Mouse (Mus musculus): ENCODE results near the gene Syne1. TPM values are rescaled to one million over a fixed set of nuclear protein-coding genes. Genes with fewer than 3 reads are reported as not detected.
A peak's percentile ranks its signal among the peaks of the same experiment; 100 is the strongest.

The Syne1 gene
- total and polyA plus RNA-seq, 3 experiments: 29.0 to 66.6 (median 53.6) TPM

DNA sequence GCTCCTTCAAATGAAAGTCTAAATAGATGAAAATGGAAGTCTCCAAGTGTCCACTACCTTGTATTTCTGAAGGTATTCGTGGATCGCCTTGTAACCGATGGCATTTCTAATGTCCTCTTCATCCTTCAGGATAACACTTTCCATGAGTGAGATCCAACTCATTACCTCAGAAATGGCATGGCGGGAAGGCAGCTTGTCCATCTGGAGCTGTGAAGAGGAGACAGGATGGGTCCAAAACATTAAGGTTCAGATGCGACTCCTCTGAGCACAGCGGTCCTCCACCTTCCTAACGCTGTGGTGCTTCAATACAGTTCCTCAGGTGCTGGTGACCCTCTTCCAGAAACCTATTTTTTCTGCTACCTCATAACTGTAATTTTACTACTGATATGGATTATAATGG is 426.5 kb downstream of the Syne1 start:
- H3K36me3 ChIP-seq (ENCODE audit: control insufficient read depth, insufficient read depth, low read length): peaks cover 2% of the 10 kb centered on the region; the same call in 1 of the 2 replicates
- H3K27me3 ChIP-seq (ENCODE audit: control insufficient read depth, insufficient read depth, low read length): no peaks in the 10 kb centered on the region
- no peak for DNase-seq
- WGBS: 98% methylated on average over 7 of the region's 7 CpGs
- no peaks in the 10 kb centered on the region for H3K79me2 ChIP-seq (replicated peaks; ENCODE audit: control insufficient read depth, insufficient read depth, low read length)
- TF ChIP-seq EP300 (IDR thresholded peaks at IDR 0.05; ENCODE audit: insufficient read depth, low read depth, low read length): no peak
- TF ChIP-seq POLR2A (IDR thresholded peaks at IDR 0.05; ENCODE audit: insufficient read depth, low read depth, low read length): no peak
- TF ChIP-seq CTCF (IDR thresholded peaks at IDR 0.05): no peak
- no peak overlapping the region for H3K9ac ChIP-seq (ENCODE audit: low read depth, low read length)
- no peaks in the 10 kb centered on the region for H3K4me1 ChIP-seq (ENCODE audit: control insufficient read depth, insufficient read depth, low read length)
- H3K27ac ChIP-seq: no peak overlapping the region
- H3K4me3 ChIP-seq: no peak overlapping the region
- intact Hi-C loops (cut with DNase I): loop anchor here (5.0 kb wide), 1 partner anchor 33 kb away; no protein-coding TSS in a partner anchor

DNA sequence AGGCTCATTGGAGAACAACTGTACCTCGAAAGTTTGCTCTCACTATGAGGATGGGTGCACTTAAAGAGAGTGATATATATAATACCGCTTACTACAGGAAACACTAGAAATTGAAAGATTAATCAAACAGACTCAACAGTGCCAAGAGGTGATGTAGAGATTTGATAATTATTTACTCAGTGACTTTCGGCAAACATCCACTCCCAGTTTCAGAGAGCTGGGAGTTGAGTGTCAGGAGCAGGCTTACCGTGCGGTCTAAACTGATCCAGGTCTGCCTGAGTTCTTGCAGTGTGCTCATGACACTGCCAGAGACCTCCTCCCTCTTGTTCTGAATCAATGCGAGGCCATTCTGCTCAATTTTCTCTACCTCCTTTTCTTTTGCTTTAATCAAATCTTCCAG is 434.6 kb downstream of the Syne1 start:
- DNase-seq: no peak
- Histone ChIP-seq H3K4me3 (no peak overlapping the region), H3K36me3 (ENCODE audit: control insufficient read depth, insufficient read depth, low read length) (no peaks in the 10 kb centered on the region; the same call in none of the 2 replicates), H3K79me2 (replicated peaks; ENCODE audit: control insufficient read depth, insufficient read depth, low read length) (no peaks in the 10 kb centered on the region), H3K9ac (ENCODE audit: low read depth, low read length) (no peak overlapping the region), H3K27ac (no peak overlapping the region), H3K4me1 (ENCODE audit: control insufficient read depth, insufficient read depth, low read length) (no peaks in the 10 kb centered on the region), H3K27me3 (ENCODE audit: control insufficient read depth, insufficient read depth, low read length) (no peaks in the 10 kb centered on the region)
- 94% methylated on average over 6 of the region's 6 CpGs for WGBS
- intact Hi-C loops (cut with DNase I): no loop called here
- no peak for TF ChIP-seq CTCF (IDR thresholded peaks at IDR 0.05)
- TF ChIP-seq POLR2A (IDR thresholded peaks at IDR 0.05; ENCODE audit: insufficient read depth, low read depth, low read length): no peak
- TF ChIP-seq EP300 (IDR thresholded peaks at IDR 0.05; ENCODE audit: insufficient read depth, low read depth, low read length): no peak

GRCm38 (mm10) chr10:5116155-5116554 is 435.1 kb downstream of the Syne1 start:
- intact Hi-C loops (cut with DNase I): no loop called here
- no peak overlapping the region for H3K27ac ChIP-seq
- TF ChIP-seq POLR2A (IDR thresholded peaks at IDR 0.05; ENCODE audit: insufficient read depth, low read depth, low read length) (no peak), CTCF (IDR thresholded peaks at IDR 0.05) (no peak), EP300 (IDR thresholded peaks at IDR 0.05; ENCODE audit: insufficient read depth, low read depth, low read length) (no peak)
- H3K4me3 ChIP-seq: no peak overlapping the region
- no peaks in the 10 kb centered on the region for H3K27me3 ChIP-seq (ENCODE audit: control insufficient read depth, insufficient read depth, low read length)
- no peak for DNase-seq
- H3K9ac ChIP-seq (ENCODE audit: low read depth, low read length): no peak overlapping the region
- H3K36me3 ChIP-seq (ENCODE audit: control insufficient read depth, insufficient read depth, low read length): no peaks in the 10 kb centered on the region; the same call in none of the 2 replicates
- H3K4me1 ChIP-seq (ENCODE audit: control insufficient read depth, insufficient read depth, low read length): no peaks in the 10 kb centered on the region
- H3K79me2 ChIP-seq (replicated peaks; ENCODE audit: control insufficient read depth, insufficient read depth, low read length): no peaks in the 10 kb centered on the region
- 95% methylated on average over 5 of the region's 5 CpGs for whole genome bisulfite sequencing

DNA sequence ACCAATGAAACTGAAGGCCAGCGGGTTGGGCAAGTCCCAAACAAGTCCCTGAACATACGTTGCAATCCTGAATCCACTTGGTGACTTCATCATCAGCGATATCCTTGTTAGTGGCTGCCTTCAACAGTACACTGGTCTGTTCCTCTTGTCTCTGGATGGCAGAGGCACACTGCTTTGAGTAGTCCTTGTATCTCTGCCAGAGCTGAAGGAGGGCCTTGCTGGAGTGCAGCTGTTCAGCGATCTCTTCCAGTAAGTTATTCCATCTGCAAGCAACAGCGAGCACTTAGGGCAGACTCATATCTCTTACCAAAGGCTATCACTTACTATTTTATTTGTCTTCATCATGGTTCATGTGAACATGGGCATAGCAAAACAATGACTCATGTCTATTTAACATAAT is 440.5 kb downstream of the Syne1 start:
- Histone ChIP-seq H3K4me1 (ENCODE audit: control insufficient read depth, insufficient read depth, low read length) (0 out of 2 replicates have a peak, but pooled peaks cover 1% of the 10 kb centered on the region), H3K36me3 (ENCODE audit: control insufficient read depth, insufficient read depth, low read length) (no peaks in the 10 kb centered on the region), H3K79me2 (replicated peaks; ENCODE audit: control insufficient read depth, insufficient read depth, low read length) (no peaks in the 10 kb centered on the region; the same call in 1 of the 2 replicates), H3K9ac (ENCODE audit: low read depth, low read length) (no peak overlapping the region), H3K4me3 (no peak overlapping the region), H3K27ac (no peak overlapping the region), H3K27me3 (ENCODE audit: control insufficient read depth, insufficient read depth, low read length) (no peaks in the 10 kb centered on the region)
- WGBS: 68% methylated on average over 5 of the region's 5 CpGs
- intact Hi-C loops (cut with DNase I): no loop called here
- DNase-seq: no peak
- TF ChIP-seq CTCF (IDR thresholded peaks at IDR 0.05): no peak
- no peak for TF ChIP-seq EP300 (IDR thresholded peaks at IDR 0.05; ENCODE audit: insufficient read depth, low read depth, low read length)
- no peak for TF ChIP-seq POLR2A (IDR thresholded peaks at IDR 0.05; ENCODE audit: insufficient read depth, low read depth, low read length)

GRCm38 (mm10) chr10:5097754-5098137 is 453.5 kb downstream of the Syne1 start:
- H3K27me3 ChIP-seq (ENCODE audit: control insufficient read depth, insufficient read depth, low read length): no peaks in the 10 kb centered on the region
- no peak overlapping the region for H3K4me3 ChIP-seq
- H3K36me3 ChIP-seq (ENCODE audit: control insufficient read depth, insufficient read depth, low read length): no peaks in the 10 kb centered on the region; the same call in 1 of the 2 replicates
- no peaks in the 10 kb centered on the region for H3K79me2 ChIP-seq (replicated peaks; ENCODE audit: control insufficient read depth, insufficient read depth, low read length)
- H3K4me1 ChIP-seq (ENCODE audit: control insufficient read depth, insufficient read depth, low read length): no peaks in the 10 kb centered on the region
- no peak overlapping the region for H3K9ac ChIP-seq (ENCODE audit: low read depth, low read length)
- no peak for DNase-seq
- H3K27ac ChIP-seq: no peak overlapping the region
- WGBS: 59% methylated on average over 2 of the region's 2 CpGs
- intact Hi-C loops (cut with DNase I): no loop called here
- no peak for TF ChIP-seq CTCF (IDR thresholded peaks at IDR 0.05)
- no peak for TF ChIP-seq EP300 (IDR thresholded peaks at IDR 0.05; ENCODE audit: insufficient read depth, low read depth, low read length)
- no peak for TF ChIP-seq POLR2A (IDR thresholded peaks at IDR 0.05; ENCODE audit: insufficient read depth, low read depth, low read length)

- TF ChIP-seq EP300 (IDR thresholded peaks at IDR 0.05; ENCODE audit: insufficient read depth, low read depth, low read length): no peak
- no peaks in the 10 kb centered on the region; the same call in 1 of the 2 replicates for H3K36me3 ChIP-seq (ENCODE audit: control insufficient read depth, insufficient read depth, low read length)
- no peak overlapping the region for H3K9ac ChIP-seq (ENCODE audit: low read depth, low read length)
- H3K27me3 ChIP-seq (ENCODE audit: control insufficient read depth, insufficient read depth, low read length): no peaks in the 10 kb centered on the region
- no peaks in the 10 kb centered on the region for H3K79me2 ChIP-seq (replicated peaks; ENCODE audit: control insufficient read depth, insufficient read depth, low read length)
- WGBS: 76% methylated on average over 10 of the region's 10 CpGs
- H3K4me3 ChIP-seq: no peak overlapping the region
- no peaks in the 10 kb centered on the region for H3K4me1 ChIP-seq (ENCODE audit: control insufficient read depth, insufficient read depth, low read length)
- no peak overlapping the region for H3K27ac ChIP-seq
- peak; percentile 49 to 53 for DNase-seq
- intact Hi-C loops (cut with DNase I): no loop called here
Observed at GRCm38 (mm10) chr10:5096996-5097753, 454.1 kb downstream of the Syne1 start.
